Mouse (Mus musculus): ENCODE data around the gene Tyms. TPM values are rescaled to one million over a fixed set of nuclear protein-coding genes. Genes with fewer than 3 reads are reported as not detected.
"Not testable (repeated sequence)": the region's sequence is repeated elsewhere in the genome, so short reads cannot be mapped to it uniquely, and the experiment has no call there.

Tyms gene
- total RNA-seq, 2 experiments from 2014 or later, result 14.8 to 19.3 TPM

DNA sequence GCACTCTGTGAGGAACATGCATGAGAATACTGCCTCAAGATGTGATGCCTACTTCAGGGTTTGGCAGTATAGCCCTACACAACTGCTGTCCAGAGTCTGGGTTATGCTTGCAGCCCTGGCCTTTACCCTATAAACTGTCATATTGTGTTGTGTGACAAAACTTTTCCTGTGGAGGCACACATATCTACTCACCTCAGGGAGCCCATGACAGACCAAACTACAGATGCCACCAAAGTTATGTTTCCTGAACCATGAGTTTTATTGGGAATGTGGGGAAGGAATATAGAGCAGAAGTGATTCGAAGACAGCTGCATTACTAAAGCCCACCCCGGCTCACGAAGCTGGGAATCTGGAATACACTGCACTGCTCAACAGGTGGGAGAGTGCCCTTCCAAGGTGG is 29.9 kb upstream of the Tyms start:
- no peak for DNase-seq

DNA sequence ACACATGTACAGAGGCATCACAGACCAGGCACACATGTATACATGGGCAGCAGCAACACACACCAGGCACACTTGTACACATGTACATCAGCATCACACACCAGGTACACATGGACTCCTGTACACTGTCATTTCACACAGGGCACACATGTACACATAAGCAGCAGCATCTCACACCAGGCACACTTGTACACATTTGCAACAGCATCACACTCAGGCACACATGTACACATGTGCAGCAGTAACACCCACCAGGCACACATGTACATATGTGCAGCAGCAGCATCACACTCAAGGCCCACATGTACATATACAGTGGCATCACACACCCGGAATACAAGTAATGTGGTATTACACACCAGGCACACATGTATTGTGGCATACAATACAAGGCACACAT is 24.8 kb upstream of the Tyms start:
- DNase-seq, result no peak

DNA sequence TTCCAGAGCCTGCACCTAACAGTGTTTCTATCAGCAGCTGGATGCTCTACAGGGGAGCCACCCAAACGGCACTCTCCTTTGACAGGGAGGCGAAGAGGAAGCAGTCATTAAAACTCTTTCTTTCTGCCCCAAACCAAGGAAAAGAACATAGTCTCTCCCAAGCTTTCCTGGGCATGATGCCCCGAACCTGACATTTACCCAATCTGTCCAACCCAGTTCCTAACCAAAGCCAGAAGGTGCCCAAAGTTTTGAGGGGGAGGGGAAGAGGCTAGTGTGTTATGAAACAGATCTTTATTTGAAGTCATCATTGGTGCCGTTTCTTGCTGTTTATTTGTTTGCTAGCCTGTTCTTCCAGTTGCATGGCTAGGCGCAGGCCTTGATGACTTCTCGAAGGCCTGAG is 22.3 kb upstream of the Tyms start:
- no peak for DNase-seq

DNA sequence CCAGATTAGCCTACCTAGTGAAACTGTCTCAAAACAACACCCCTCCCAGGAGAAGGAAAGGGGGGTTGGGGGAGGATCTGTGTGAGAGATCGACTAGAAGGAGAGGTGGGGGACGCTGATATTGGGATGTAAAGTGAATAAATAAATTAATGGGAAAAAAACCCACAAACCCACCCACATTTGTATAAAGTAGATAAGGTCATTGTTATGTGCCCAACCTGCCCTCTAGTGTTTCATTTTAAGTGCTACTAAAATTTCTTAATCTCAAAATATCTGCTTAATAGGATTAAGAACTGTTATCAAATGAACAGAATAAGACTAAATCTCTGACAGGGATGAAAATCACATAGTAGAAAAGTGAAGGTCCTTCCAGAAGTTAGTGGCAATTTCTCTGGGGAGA is 21.0 kb upstream of the Tyms start:
- no peak for DNase-seq

DNA sequence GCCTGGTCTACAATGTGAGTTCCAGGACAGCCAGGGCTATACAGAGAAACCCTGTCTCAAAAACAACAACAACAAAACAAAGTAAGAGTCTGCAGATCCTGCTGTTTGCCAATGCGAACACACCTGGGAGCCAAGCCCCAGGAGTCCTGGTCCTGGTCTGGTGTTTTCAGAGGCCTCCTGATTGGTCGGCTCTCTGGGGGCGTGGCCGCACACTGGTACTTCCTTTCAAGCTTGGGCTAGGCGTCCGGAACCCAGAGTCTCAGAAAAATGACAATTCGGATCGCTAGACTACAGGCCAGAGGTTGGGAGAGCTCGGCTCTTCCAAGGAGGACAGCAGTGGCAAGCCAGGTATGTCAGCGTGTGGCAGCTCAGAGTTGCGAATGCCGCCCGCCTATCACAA is 19.3 kb upstream of the Tyms start:
- DNase-seq, result no peak

DNA sequence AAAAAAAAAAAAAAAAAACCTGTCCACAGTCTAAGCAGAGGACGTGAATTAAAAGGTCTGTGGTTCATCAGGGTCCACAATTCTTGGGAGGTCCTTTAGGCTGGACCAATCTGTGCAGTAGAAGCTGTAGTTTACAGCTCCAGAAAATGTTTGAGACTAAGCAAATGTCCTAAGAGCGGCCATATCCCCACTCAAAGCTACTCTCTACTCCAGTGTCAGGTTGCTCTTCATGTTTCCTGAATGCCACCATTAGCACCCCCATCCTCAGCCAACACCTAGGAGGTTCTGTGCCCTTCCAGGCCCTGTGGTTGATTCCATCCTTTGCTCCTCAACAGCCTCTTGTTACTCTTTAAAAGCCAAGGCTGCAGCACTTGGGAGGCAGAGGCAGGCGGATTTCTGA is 1.0 kb downstream of the Tyms start:
- no peak for DNase-seq

DNA sequence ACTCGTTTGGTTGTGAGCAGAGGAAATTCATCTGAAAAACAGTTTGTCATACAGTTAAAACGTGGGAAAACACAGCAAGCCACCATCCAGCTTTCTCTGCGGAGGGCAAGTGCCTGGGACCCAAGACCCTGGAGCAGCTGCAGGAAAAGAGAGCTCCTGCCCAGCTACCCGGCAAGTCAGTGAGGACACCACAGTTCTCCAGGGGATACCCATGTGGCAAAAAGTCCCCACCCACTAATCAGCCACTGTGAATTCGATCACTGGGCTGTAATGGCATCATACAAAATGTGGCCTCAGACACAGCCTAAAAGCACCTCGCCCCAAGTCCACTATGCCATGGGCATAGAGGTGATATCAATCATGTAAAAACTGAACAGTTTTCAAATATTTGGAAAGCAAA is 1.7 kb downstream of the Tyms start:
- DNase-seq, result no peak

DNA sequence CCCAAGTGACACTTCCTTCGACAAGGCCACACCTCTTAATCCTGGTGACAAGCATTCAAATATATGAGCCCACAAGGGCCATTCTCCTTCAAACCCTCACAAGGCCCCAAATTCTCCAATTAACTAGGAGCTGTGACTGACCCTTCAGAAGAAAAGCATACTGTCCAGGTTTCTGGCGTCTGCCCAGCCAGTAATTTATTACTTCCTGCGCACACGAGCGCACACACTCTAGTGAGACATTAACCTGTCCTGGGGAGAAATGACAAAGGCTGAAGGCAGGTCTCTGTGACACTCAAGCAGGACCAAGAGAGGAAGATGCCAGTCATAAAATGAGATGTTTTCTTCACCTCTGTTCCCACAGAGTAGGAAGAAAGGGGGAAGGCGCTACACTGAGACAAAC is 5.7 kb downstream of the Tyms start:
- no peak for DNase-seq

DNA sequence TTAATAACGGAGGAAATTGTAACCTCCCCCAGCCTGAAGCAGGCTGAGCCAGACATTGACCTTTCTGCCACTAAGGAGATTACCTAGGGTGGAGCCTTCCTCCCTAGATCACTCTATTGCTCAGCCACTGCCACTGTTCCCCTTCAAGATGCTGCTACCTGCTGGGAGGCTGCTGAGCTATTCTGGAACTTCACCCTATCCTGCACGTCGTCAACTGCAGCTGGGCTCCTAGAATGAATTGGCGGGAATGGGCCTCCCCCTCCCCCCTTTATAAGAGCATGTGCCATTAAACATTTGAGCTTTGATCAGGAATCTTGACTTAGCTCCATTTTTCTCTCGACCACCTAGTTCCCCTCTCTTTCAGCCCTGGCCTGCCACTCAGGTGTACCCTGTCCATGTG is 13.8 kb downstream of the Tyms start:
- not testable (repeated sequence) for DNase-seq

DNA sequence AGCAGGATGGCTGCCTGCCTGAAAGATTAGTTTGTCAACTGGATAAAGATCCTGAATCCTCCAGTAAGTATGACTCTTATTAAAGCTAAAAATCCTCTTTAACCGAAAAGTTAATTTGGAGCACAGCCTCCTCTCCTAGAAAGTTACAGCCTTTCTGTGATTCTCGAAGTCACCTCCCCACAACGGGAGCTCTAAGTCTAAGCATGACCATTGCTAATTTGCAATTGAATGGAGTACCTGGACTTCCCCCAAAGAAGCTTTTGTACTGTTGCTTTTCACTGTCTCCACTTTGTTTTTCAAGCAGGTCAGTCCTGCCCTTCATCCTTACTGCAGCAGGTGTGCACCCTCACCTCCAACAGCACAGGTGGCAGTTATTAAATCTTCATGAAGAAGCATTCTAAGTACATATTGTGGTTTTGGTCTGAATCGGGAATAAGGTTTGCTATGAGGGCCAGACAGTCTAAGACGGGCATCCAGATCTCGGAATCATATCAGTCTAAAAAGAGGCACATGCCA is 15.1 kb downstream of the Tyms start:
- DNase-seq, result no peak

DNA sequence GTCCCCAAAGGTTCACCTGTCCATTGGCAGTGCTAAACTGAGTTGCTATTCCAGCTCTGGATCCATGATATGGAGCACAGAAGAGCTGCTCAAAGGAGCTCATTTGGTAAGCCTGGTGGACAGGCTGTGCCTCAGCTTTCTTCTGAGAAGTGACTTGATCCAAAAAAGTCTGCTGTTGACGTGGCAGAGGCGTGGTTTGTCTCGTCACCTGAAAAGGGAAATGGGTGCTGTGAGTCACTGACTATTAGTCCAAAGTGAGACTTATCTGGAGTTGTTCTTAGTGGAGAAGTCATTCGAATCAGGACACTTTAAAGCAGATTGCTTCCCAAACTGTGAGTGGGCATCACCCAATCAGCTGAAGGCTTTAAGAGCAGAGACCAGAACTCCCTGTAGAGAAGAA is 33.6 kb downstream of the Tyms start:
- DNase-seq, result not testable (repeated sequence)

DNA sequence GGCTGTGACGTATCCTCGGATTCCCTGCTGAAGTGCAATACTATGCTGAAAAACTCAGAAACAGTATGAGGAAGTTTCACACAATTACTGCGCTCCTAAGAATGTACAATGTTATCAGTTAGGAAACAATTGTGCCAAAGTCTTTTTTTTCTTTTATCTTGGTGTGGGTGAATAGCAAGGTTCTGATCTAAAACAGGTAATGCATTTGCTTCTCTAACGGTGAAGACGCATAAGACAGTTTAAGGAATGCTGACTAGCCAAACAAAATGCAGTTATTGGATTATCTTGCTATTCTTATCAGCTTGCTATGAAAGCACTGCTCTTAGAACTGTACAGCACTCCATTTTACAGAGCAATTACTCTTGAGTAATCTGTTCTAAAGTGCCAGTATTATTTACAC is 34.1 kb downstream of the Tyms start:
- not testable (repeated sequence) for DNase-seq

DNA sequence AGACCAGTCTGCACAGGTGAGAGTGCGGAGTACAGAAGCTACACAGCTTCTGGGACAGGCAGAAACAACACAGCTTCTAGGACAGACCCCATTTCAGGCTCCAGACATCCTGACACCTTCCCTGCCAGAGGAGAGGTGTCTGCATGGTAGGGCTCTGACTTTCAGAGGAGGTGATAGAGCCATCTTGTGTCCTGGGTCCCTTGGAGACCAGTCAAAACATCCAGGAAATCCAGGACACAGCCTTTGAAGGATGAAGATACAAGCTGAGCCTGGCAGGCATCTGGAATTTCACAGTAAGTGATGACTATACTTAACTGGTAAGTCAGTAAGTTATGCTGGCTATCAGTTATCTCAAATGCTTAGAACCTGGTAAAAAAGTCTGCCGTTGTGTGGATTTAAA is 36.3 kb downstream of the Tyms start:
- DNase-seq, result not testable (repeated sequence)

DNA sequence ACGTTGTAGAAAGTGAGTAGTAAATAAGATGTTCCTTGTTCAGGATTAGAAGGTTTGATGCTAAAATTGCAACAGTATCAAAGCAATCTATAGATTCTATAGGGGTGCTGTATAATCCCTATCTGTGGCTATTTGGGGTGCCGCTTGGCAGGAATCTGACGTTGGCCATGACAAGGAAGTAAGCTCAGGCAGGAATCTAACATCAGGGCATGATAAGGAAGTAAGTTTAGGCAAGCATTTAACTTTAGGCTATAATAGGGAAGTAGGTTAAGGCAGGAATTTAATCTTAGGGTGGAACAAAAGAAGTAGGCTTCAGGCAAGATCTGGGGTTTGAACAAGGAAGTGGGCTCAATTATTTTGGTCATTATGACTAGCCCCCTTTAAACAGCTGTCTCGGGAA is 37.6 kb downstream of the Tyms start:
- DNase-seq, result not testable (repeated sequence)

DNA sequence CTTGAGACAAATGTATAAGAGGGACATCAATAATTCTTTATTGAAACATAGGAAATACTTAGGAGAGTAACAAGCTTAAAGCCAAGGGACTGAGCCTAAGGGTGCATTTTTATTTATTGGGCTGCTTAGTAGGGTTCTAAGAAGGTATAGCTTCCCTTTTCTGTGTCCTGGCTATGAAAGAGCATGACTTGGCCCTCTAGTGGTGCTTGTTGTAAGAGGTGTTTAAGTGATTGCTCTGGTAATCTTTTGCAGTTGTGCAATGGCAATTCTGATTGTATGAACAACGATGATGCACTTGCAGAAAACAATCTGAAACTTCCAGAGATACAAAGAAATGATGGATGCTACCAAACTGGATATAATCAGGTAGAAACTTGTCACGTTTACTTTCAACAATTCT is 58.8 kb downstream of the Tyms start:
- DNase-seq, result no peak

DNA sequence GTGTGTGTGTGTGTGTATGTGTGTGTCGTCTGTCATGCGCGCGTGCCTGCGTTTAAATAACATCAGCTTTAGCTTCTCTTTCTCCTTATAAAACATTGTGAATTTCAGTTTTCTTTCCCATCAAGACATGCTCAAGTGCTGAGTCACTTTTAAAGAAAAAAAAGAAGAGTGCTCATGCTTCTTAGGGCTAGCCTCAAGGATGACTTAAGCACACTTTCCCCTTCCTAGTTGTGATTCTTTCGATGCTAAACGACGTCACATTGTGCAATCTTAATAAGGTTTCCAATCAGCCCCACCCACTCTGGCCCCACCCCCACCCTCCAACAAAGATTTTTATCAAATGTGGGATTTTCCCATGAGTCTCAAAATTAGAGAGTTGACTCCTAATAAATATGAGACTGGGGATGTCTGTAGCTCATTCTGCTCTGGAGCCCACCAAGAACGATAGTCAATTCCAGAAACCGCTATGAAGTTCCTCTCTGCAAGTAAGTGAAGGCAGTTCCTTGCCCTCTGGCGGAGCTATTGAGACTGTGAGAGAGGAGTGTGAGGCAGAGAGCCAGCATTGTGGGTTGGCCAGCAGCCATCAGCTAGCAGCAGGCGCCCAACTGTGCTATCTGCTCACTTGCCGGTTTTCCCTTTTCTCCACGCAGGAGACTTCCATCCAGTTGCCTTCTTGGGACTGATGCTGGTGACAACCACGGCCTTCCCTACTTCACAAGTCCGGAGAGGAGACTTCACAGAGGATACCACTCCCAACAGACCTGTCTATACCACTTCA is 60.5 kb downstream of the Tyms start, which contains the start of gene Il6:
Gene Il6, plus strand, starts transcription at position 389 of the 778 bp plus-strand sequence.
- peak; percentile 96 for DNase-seq

Other genes starting within 250 kb of the Tyms start
- under 1 TPM in 1 of 2 experiments, not detected in 1; 0.27 TPM for gene Il6, start 60.5 kb downstream of the Tyms start, total RNA-seq (2021)
- gene Garem2, start 31.5 kb upstream of the Tyms start, total RNA-seq (2021), result under 1 TPM; 0.12 to 0.18 TPM
- not detected for gene 3110082J24Rik, start 32.5 kb upstream of the Tyms start, total RNA-seq (2021)
- gene Hadha, start 81.5 kb upstream of the Tyms start, total RNA-seq (2021), result 100 to 1,000 TPM; 292 to 312 TPM
- gene Hadhb, start 81.6 kb upstream of the Tyms start, total RNA-seq (2021), result 100 to 1,000 TPM; 239 to 273 TPM
- not detected for gene Adgrf3, start 132.1 kb upstream of the Tyms start, total RNA-seq (2021)
- 10 to 100 TPM; 11.9 to 15.3 TPM for gene Selenoi, start 159.0 kb upstream of the Tyms start, total RNA-seq (2021)
- under 1 TPM in 1 of 2 experiments, not detected in 1; 0.49 TPM for gene Drc1, start 207.8 kb upstream of the Tyms start, total RNA-seq (2021)